Mouse (Mus musculus) left cerebral cortex, adult 8-10 months (tissue): ENCODE results near the gene Trappc3. TPM values are rescaled to one million over a fixed set of nuclear protein-coding genes. Genes with fewer than 3 reads are reported as not detected.
"Not testable (repeated sequence)": the region's sequence is repeated elsewhere in the genome, so short reads cannot be mapped to it uniquely, and the experiment has no call there.

Experiments used
- DNase-seq, 2 experiments: peaks; one replicate each; pipeline ENCODE4 v3.0.0; 2022; ENCODE audit warnings: low spot score in 2 of 2
- total RNA-seq, 4 experiments: library from RNA; stranded (reverse); gene quantifications; 2 replicates each; pipeline ENCODE4 v1.2.4; 2022

Trappc3 gene
- total RNA-seq = 10 to 100 TPM; 86.2 to 93.4 (median 89.3) TPM

- peak; percentile 98 to 99 for DNase-seq
Observed at GRCm38 (mm10) chr4:126262119-126262807, at the start of gene Trappc3. TSS of gene Trappc3 (plus strand) at chr4:126262325.

- DNase-seq = no peak
Observed at GRCm38 (mm10) chr4:126217771-126218170, 44.4 kb upstream of the Trappc3 start.

- DNase-seq = not testable (repeated sequence)
Observed at GRCm38 (mm10) chr4:126219540-126219939, 42.6 kb upstream of the Trappc3 start.

- DNase-seq = no peak
Observed at GRCm38 (mm10) chr4:126220045-126220444, 42.1 kb upstream of the Trappc3 start.

DNA sequence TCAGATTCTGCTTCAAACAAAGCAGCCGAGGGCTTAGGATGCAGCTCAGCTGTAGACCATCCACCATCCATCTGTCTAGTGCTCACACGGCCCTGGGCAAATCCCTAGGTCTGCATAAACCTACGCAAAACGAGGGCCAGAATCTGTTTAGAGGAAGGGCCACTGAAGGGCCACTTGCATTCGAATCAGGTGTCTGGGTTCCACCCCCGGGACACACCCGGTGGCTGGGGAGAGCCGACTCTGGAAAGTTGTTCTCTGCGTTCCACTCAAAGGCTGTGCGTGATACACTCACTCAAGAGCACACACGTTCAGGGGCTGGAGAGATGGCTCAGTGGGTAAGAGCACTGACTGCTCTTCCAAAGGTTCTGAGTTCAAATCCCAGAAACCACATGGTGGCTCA lies 39.5 kb upstream of the Trappc3 start:
- no peak for DNase-seq

DNA sequence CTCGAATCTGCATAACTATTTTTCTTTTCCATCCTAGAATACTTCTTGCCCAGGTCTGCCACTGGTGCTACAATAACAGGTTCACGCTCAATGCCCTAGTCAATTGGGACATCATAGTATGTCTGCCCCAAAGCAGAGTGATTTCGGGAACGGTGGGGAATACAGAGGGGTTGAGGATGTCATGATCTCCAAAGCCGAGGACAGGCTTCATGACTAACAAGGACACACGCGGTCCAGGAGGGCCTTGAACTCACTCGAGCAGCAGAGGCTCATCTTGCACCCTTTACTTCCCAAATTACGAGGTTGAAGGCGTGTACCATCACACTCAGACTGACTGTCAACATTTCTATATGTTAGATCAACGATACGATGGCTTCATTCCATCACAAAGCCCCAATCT lies 35.5 kb upstream of the Trappc3 start:
- no peak for DNase-seq

GRCm38 (mm10) chr4:126227077-126227761 lies 34.9 kb upstream of the Trappc3 start:
- peak; percentile 66 to 80 for DNase-seq

DNA sequence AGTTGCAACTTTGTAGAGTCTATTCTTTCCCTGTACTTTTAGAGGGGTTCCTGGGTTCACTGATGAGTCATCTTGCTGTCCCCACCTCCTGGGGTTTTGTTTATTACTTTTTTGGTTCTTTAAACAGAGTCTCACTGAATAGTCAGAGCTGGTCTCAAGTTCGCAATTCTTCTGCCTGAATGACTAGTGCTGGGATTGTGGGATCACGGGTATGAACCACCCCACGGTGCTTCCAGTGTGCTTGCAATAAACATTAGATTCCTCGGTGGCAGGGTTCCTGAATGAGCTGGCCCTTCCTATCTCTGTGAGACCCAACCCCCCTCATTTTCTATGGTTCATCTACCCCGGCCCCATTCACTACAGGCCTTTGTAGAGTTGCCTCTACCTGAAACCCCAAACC lies 34.0 kb upstream of the Trappc3 start:
- DNase-seq = peak in 1 of 2 experiments; percentile 18

DNA sequence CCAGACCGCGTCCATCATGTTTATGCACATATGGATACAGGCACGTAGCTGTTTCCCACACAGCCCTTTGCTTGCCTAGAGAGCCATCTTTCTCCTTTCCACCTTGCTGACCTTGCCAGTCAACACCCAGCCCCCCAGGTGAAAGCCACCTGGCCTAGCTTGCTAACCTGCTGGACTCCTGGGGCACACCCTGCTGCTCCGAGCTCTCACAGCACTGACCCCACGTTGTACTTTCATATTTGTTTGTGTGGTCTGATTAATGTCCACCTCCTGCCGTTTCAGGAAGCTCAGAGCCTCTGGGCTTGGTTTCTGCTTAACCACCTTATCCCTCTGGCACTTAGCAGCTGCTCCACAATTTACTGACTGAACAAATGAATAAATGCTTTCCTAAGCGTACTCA lies 32.2 kb upstream of the Trappc3 start:
- peak in 1 of 2 experiments; percentile 10 for DNase-seq

- peak in 1 of 2 experiments; percentile 15 for DNase-seq
Observed at GRCm38 (mm10) chr4:126233676-126234308, 28.3 kb upstream of the Trappc3 start.

GRCm38 (mm10) chr4:126234496-126235175 lies 27.5 kb upstream of the Trappc3 start:
- DNase-seq = peak in 1 of 2 experiments; percentile 14

GRCm38 (mm10) chr4:126235191-126235590 lies 26.9 kb upstream of the Trappc3 start:
- no peak for DNase-seq

DNA sequence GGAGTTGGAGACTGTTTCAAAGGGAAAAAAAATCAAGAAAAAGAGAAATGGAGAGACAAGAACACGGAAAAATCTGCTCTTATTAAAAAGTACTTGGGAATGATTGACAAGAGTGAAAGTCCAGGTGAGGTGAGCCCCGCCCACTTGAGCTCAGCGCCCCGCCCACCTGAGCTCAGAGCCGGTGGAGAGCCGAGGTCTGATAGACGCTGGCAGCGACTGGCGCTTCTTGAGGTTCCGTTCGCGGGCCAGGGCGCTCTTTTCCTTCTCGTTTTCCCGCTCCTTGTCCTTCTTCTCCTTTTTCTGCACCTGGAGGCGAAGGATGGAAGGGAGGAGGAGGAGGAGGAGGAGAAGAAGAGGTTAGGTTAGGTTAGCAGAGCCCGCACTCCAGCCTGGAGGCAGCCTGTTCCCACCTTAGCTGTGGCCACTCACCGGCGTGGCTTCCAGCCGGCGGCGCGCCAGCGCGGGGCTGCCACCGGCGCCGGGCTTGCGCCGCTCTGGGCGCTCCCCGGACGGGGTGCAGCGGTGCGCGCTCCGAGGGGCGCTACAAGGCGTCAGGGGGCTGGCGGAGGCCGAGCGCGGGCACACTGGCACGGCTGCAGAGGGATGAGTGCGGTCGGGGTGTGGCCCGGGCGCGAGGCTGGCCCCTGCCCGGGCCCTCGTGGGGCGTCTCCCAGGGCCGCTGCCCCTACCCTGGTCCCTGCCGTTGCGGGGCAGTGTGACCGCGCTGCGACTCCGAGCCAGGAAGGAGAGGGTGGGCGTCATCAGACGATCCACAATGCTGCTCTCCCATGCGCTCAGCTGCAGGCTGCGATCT lies 25.5 kb upstream of the Trappc3 start:
- peak in 1 of 2 experiments; percentile 12 for DNase-seq

DNA sequence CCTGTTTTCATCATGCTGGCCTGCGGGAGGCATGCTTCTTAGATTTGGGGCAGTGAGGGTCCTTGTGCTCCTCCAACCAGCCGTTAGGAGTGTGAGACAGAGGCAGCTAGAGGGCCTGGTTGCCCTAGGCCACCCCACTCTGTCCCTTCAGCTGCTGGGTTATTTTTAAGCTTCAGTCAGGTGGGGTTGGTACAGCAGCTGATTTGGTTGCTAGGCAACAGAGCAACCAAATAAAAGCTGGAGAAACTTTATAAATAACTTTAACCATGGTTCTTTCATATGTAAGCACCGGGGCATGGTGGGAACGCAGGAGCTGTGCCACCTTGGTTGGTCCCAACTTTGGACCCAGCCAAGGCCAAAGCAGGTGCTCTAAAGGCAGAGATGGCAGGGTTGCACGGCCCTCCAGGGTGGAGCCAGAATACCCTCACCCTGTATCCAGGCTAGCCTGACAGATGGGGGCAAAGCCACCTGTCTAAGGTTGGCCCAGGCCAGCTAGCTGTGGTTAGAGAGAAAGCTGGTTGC lies 24.3 kb upstream of the Trappc3 start:
- DNase-seq = peak in 1 of 2 experiments; percentile 56

DNA sequence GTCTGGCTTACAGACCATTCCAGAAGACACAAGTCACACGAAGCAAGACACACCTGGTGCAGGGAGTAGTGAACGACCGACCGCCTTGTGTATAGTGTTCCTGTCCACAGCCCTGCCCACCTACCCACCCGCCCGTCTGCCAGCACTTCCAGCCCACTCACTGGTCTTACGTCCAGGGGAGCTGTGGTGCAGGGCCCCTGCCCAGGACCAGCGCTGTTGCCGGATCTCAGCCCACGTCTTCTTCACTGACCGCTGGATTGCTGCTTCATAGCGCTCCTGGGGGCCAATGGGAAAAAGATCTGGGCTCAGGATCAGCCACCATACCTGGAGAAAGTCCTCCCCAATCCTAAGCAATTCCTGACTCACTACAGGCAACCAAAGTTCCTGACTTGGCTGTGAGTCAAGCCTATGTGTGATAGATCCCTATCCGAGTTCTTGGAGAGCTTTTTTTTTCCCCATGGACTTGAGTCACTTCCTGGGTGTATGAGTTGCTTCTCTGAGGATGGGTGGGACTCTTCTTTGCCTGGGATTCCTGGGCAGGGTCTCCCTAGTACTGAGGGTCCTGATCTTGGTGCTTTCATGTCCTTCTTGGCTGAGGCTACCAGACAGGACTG lies 22.2 kb upstream of the Trappc3 start:
- peak in 1 of 2 experiments; percentile 19 for DNase-seq

DNA sequence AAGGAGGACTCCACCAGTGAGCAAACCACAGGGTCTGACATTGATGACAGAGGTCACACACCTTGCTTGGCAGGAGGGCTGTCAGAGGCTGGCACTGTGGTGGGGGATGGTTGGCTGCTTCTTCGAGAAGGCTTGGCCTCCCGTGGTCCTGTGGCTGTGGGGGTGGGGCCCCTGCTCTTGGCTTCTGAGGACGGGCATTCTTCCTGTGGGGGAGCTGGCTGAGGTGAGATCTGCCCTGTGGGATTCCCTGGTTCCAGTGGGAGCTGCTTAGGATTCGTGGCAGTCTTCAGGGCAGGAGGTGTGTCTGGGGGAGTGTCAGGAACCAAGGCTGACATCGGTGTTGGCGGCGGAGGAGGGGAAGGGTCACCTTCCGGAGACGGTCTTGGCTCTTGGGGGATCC lies 20.2 kb upstream of the Trappc3 start:
- peak in 1 of 2 experiments; percentile 16 for DNase-seq

GRCm38 (mm10) chr4:126242510-126242909 lies 19.6 kb upstream of the Trappc3 start:
- peak in 1 of 2 experiments; percentile 5 for DNase-seq

GRCm38 (mm10) chr4:126246202-126246889 lies 15.8 kb upstream of the Trappc3 start:
- peak in 1 of 2 experiments; percentile 76 for DNase-seq

DNA sequence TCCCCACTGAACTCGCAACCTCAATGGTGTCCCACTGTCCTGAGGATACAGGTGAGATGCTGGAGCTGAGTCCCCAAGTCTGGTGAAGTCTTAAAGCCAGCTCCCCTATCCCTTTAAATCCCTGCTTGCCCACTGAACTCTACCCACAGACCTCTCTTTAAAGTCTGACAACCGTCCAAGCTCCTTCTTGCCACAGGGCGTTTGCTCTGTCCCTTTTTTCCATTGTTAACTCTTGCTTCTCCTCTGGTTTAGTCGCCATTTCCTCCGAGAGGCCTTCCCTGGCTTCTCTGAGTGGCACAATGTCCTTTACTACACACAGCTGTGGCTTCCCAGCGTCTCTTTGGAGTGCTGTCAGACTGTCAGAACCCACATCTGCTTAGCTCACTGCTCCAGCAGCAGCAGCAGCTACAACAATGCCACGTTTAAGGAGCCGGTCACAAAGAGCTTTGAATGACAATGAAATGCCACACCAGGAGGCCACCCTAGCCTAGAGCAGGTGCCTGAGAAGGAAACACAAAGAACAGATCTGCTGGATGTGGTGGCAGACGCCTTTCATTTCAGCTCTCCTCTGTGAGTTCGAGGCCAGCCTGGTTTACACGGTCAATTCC lies 13.8 kb upstream of the Trappc3 start:
- DNase-seq = no peak
